Mouse (Mus musculus) spleen, adult 2 months (tissue): ENCODE data around the gene Mrpl33. TPM values are rescaled to one million over a fixed set of nuclear protein-coding genes. Genes with fewer than 3 reads are reported as not detected.
"Not testable (repeated sequence)": the region's sequence is repeated elsewhere in the genome, so short reads cannot be mapped to it uniquely, and the experiment has no call there.

Source experiments
- DNase-seq, 2 experiments: peaks; one replicate each; pipeline versions ENCODE4 v3.0.0 to v3.0.0-alpha.2; 2012 to 2021; ENCODE audit warnings: low spot score in 2 of 2, low read depth in 1 of 2
- H3K27ac ChIP-seq: fragments of 200-500 bp; 2 replicates; pipeline ENCODE4 v1.5.1; 2012; ENCODE audit warnings: low read length, inconsistent platforms; ENCODE audit not compliant: insufficient read depth
- H3K27me3 ChIP-seq: fragments of 200-500 bp; 2 replicates; pipeline ENCODE4 v1.6.1; 2012; ENCODE audit warnings: mild to moderate bottlenecking, moderate library complexity, low read length, inconsistent platforms; ENCODE audit not compliant: control insufficient read depth, insufficient read depth
- H3K36me3 ChIP-seq: fragments of 200-500 bp; 2 replicates; pipeline ENCODE4 v1.6.1; 2012; ENCODE audit warnings: mild to moderate bottlenecking, low read length, inconsistent platforms; ENCODE audit not compliant: control insufficient read depth, insufficient read depth
- H3K4me1 ChIP-seq: fragments of 200-500 bp; 2 replicates; pipeline ENCODE4 v1.6.1; 2011; ENCODE audit warnings: inconsistent platforms; ENCODE audit not compliant: control insufficient read depth, insufficient read depth, insufficient read length
- H3K4me3 ChIP-seq: fragments of 200-500 bp; 2 replicates; pipeline ENCODE4 v1.5.1; 2011; ENCODE audit warnings: mild to moderate bottlenecking, inconsistent platforms; ENCODE audit not compliant: insufficient read depth, insufficient read length; ENCODE audit errors: extremely low read depth
- CTCF ChIP-seq: fragments of 200-500 bp; IDR thresholded peaks from 2 replicates; pipeline ENCODE4 v1.5.1; 2011; ENCODE audit warnings: mild to moderate bottlenecking, inconsistent platforms; ENCODE audit not compliant: insufficient read depth, insufficient read length, insufficient replicate concordance; ENCODE audit errors: extremely low read depth
- POLR2A ChIP-seq: fragments of 200-500 bp; IDR thresholded peaks from 2 replicates; pipeline ENCODE4 v1.6.1; 2011; ENCODE audit warnings: low read depth, low read length, inconsistent platforms
- WGBS: fragments of 180-500 bp; shearing (Covaris S2); methylation state at CpG from one replicate; pipeline ENCODE4 v1.1.7; 2018; 5-methylcytosine and 5-hydroxymethylcytosine counted together
- polyA plus RNA-seq: library from polyadenylated mRNA; depleted of rRNA; stranded (reverse); fragments of >200 nt; gene quantifications from 2 replicates; pipeline ENCODE4 v1.2.3, GENCODE M21; 2012

Mrpl33 gene
- polyA plus RNA-seq, 1 experiment, result 9.9 TPM

- no peaks in the 10 kb centered on the region for H3K4me1 ChIP-seq
- WGBS, result 85% methylated on average over 6 of the region's 6 CpGs
- no peak for DNase-seq
- no peak for TF ChIP-seq CTCF
- no peaks in the 10 kb centered on the region for H3K27me3 ChIP-seq
- H3K27ac ChIP-seq, result no peak overlapping the region
- H3K36me3 ChIP-seq, result no peaks in the 10 kb centered on the region
- H3K4me3 ChIP-seq, result no peak overlapping the region
Observed at GRCm38 (mm10) chr5:31581263-31581662, 15.5 kb upstream of the Mrpl33 start.

- TF ChIP-seq CTCF, result no peak
- TF ChIP-seq POLR2A, result no peak
- no peak for DNase-seq
- Histone ChIP-seq H3K27me3 (no peaks in the 10 kb centered on the region), H3K36me3 (no peaks in the 10 kb centered on the region), H3K4me1 (no peaks in the 10 kb centered on the region), H3K27ac (no peak overlapping the region), H3K4me3 (no peak overlapping the region)
- WGBS, result 43% methylated on average over 3 of the region's 3 CpGs
Observed at GRCm38 (mm10) chr5:31581932-31582331, 14.8 kb upstream of the Mrpl33 start.

GRCm38 (mm10) chr5:31583261-31583660 is 13.5 kb upstream of the Mrpl33 start:
- TF ChIP-seq CTCF (no peak), POLR2A (no peak)
- 91% methylated on average over 2 of the region's 2 CpGs for WGBS
- no peak overlapping the region for H3K4me3 ChIP-seq

GRCm38 (mm10) chr5:31585526-31585925 is 11.2 kb upstream of the Mrpl33 start:
- 91% methylated on average over 4 of the region's 4 CpGs for WGBS
- Histone ChIP-seq H3K4me1 (no peaks in the 10 kb centered on the region), H3K4me3 (no peak overlapping the region), H3K36me3 (no peaks in the 10 kb centered on the region), H3K27ac (no peak overlapping the region), H3K27me3 (no peaks in the 10 kb centered on the region)
- TF ChIP-seq CTCF (no peak), POLR2A (no peak)
- DNase-seq, result no peak

More at GRCm38 (mm10) chr5:31583261-31583660, 13.5 kb upstream of the Mrpl33 start:
- no peak for DNase-seq
- no peaks in the 10 kb centered on the region for H3K36me3 ChIP-seq
- no peak overlapping the region for H3K27ac ChIP-seq
- H3K27me3 ChIP-seq, result no peaks in the 10 kb centered on the region
- no peaks in the 10 kb centered on the region for H3K4me1 ChIP-seq

- TF ChIP-seq CTCF (no peak), POLR2A (no peak)
- no peak overlapping the region for H3K4me3 ChIP-seq
- H3K36me3 ChIP-seq, result no peaks in the 10 kb centered on the region
- H3K27me3 ChIP-seq, result no peaks in the 10 kb centered on the region
- H3K4me1 ChIP-seq, result no peaks in the 10 kb centered on the region
- no peak overlapping the region for H3K27ac ChIP-seq
- no peak for DNase-seq
- WGBS, result 96% methylated on average over 2 of the region's 2 CpGs
Observed at GRCm38 (mm10) chr5:31588016-31588415, 8.7 kb upstream of the Mrpl33 start.

GRCm38 (mm10) chr5:31588672-31589071 is 8.1 kb upstream of the Mrpl33 start:
- not testable (repeated sequence) for H3K36me3 ChIP-seq, H3K4me3 ChIP-seq, H3K27ac ChIP-seq, H3K4me1 ChIP-seq, H3K27me3 ChIP-seq, DNase-seq
- WGBS, result 87% methylated on average over 8 of the region's 8 CpGs

- Histone ChIP-seq H3K4me1 (no peaks in the 10 kb centered on the region), H3K27me3 (no peaks in the 10 kb centered on the region), H3K27ac (no peak overlapping the region), H3K36me3 (no peaks in the 10 kb centered on the region), H3K4me3 (no peak overlapping the region)
- TF ChIP-seq CTCF, result no peak
- TF ChIP-seq POLR2A, result no peak
- 94% methylated on average over 14 of the region's 14 CpGs for WGBS
- DNase-seq, result no peak
Observed at GRCm38 (mm10) chr5:31589711-31590319, 6.9 kb upstream of the Mrpl33 start.
